Mouse (Mus musculus) limb, embryonic 10.5 days (tissue): ENCODE data around the gene Olfr1463. TPM values are rescaled to one million over a fixed set of nuclear protein-coding genes. Genes with fewer than 3 reads are reported as not detected.

Experiments used
- DNase-seq: peaks from one replicate; pipeline ENCODE4 v3.0.0-alpha.2; 2017; ENCODE audit warnings: low spot score
- H3K27ac ChIP-seq: fragments of 300-500 bp; sonication (generic); 2 replicates; pipeline ENCODE4 v1.5.1; 2016; ENCODE audit warnings: mild to moderate bottlenecking
- H3K27me3 ChIP-seq: fragments of 300-500 bp; sonication (generic); 2 replicates; pipeline ENCODE4 v1.6.1; 2016; ENCODE audit warnings: low read depth, mild to moderate bottlenecking; ENCODE audit not compliant: poor library complexity, severe bottlenecking
- H3K36me3 ChIP-seq: fragments of 300-500 bp; sonication (generic); 2 replicates; pipeline ENCODE4 v1.6.1; 2016; ENCODE audit warnings: mild to moderate bottlenecking, moderate library complexity
- H3K4me1 ChIP-seq: fragments of 300-500 bp; sonication (generic); 2 replicates; pipeline ENCODE4 v1.6.1; 2016
- H3K4me3 ChIP-seq: fragments of 300-500 bp; sonication (generic); 2 replicates; pipeline ENCODE4 v1.5.1; 2016; ENCODE audit warnings: mild to moderate bottlenecking, moderate library complexity
- H3K9me3 ChIP-seq: fragments of 300-500 bp; sonication (generic); replicated peaks from 2 replicates; pipeline ENCODE4 v1.6.1; 2016; ENCODE audit warnings: mild to moderate bottlenecking
- WGBS: fragments of 180-500 bp; shearing (Covaris S2); methylation state at CpG from one replicate; pipeline ENCODE4 v1.1.7; 2016; 5-methylcytosine and 5-hydroxymethylcytosine counted together
- polyA plus RNA-seq: library from polyadenylated mRNA; unstranded; fragments of >200 nt; fragmentation: Nextera tagmentation; extraction: Ambion mirVana; gene quantifications from 2 replicates; pipeline ENCODE4 v1.2.1, GENCODE M21; 2016

Olfr1463 gene
- polyA plus RNA-seq: not detected in 2 replicates

- H3K27me3 ChIP-seq: no peaks in the 10 kb centered on the region
- H3K27ac ChIP-seq: no peak within 1 kb of the TSS
- no peaks in the 10 kb centered on the region for H3K36me3 ChIP-seq
- H3K4me1 ChIP-seq: no peaks in the 10 kb centered on the region
- no peaks in the 10 kb centered on the region; the same call in 1 of the 2 replicates for H3K9me3 ChIP-seq
- no peak for DNase-seq
- no peak within 1 kb of the TSS for H3K4me3 ChIP-seq
These were observed at the start of gene Olfr1463 for GRCm38 (mm10) chr19:13231028-13231427. Gene Olfr1463, plus strand, starts transcription at chr19:13231328.

- H3K27me3 ChIP-seq: no peaks in the 10 kb centered on the region
- H3K4me3 ChIP-seq: no peak within 1 kb of the TSS
- 84% methylated on average over 1 of the region's 1 CpGs for WGBS
- no peaks in the 10 kb centered on the region for H3K36me3 ChIP-seq
- H3K27ac ChIP-seq: no peak within 1 kb of the TSS
- no peak for DNase-seq
- H3K9me3 ChIP-seq: no peaks in the 10 kb centered on the region
- H3K4me1 ChIP-seq: no peaks in the 10 kb centered on the region
These were observed 45.7 kb upstream of the Olfr1463 start, which contains the start of gene Olfr1462 for GRCm38 (mm10) chr19:13185434-13185833. Gene Olfr1462, plus strand, starts transcription at chr19:13185734.

- WGBS: 92% methylated on average over 11 of the region's 11 CpGs
- Histone ChIP-seq H3K27ac (no peak overlapping the region), H3K36me3 (no peaks in the 10 kb centered on the region), H3K9me3 (peaks cover 4% of the 10 kb centered on the region; the same call in 1 of the 2 replicates), H3K27me3 (no peaks in the 10 kb centered on the region), H3K4me1 (no peaks in the 10 kb centered on the region), H3K4me3 (no peak overlapping the region)
- no peak for DNase-seq
These were observed 9.5 kb upstream of the Olfr1463 start for GRCm38 (mm10) chr19:13221666-13222065.

Other genes starting within 250 kb of the Olfr1463 start
- gene Olfr1451, start 236.3 kb upstream of the Olfr1463 start, polyA plus RNA-seq: not detected in 2 replicates
- not detected in 2 replicates for gene Olfr1453, start 203.0 kb upstream of the Olfr1463 start, polyA plus RNA-seq
- gene Olfr1454, start 170.7 kb upstream of the Olfr1463 start, polyA plus RNA-seq: not detected in 2 replicates
- not detected in 2 replicates for gene Olfr1457, start 133.4 kb upstream of the Olfr1463 start, polyA plus RNA-seq
- gene Olfr1458, start 124.6 kb upstream of the Olfr1463 start, polyA plus RNA-seq: not detected in 2 replicates
- gene Olfr1459, start 81.8 kb upstream of the Olfr1463 start, polyA plus RNA-seq: not detected in 2 replicates
- not detected in 2 replicates for gene Olfr1461, start 68.3 kb upstream of the Olfr1463 start, polyA plus RNA-seq
- not detected in 2 replicates for gene Olfr1462, start 45.6 kb upstream of the Olfr1463 start, polyA plus RNA-seq
- not detected in 2 replicates for gene Olfr1465, start 84.2 kb downstream of the Olfr1463 start, polyA plus RNA-seq
- not detected in 2 replicates for gene Olfr1466, start 107.5 kb downstream of the Olfr1463 start, polyA plus RNA-seq
- not detected in 2 replicates for gene Olfr1467, start 130.9 kb downstream of the Olfr1463 start, polyA plus RNA-seq
- gene Olfr1469, start 176.5 kb downstream of the Olfr1463 start, polyA plus RNA-seq: not detected in 2 replicates
- not detected in 2 replicates for gene Olfr1471, start 212.1 kb downstream of the Olfr1463 start, polyA plus RNA-seq
- not detected in 2 replicates for gene Olfr1472, start 224.8 kb downstream of the Olfr1463 start, polyA plus RNA-seq
- gene Olfr1474, start 238.2 kb downstream of the Olfr1463 start, polyA plus RNA-seq: not detected in 2 replicates
- not detected in 2 replicates for gene Olfr1475, start 248.9 kb downstream of the Olfr1463 start, polyA plus RNA-seq